Mouse (Mus musculus) cortical plate, adult 2 months (tissue): ENCODE data around the gene Pla2g2f.

ENCODE experiments used
- CTCF ChIP-seq: fragments of 200-500 bp; IDR thresholded peaks from 2 replicates; pipeline ENCODE4 v1.5.1; 2011; ENCODE audit warnings: mild to moderate bottlenecking, control low read depth, low read length; ENCODE audit not compliant: insufficient read depth; ENCODE audit errors: extremely low read depth
- POLR2A ChIP-seq: fragments of 200-500 bp; IDR thresholded peaks from 2 replicates; pipeline ENCODE4 v1.6.1; 2011; ENCODE audit warnings: mild to moderate bottlenecking, low read length, control low read depth; ENCODE audit not compliant: insufficient read depth; ENCODE audit errors: extremely low read depth

DNA sequence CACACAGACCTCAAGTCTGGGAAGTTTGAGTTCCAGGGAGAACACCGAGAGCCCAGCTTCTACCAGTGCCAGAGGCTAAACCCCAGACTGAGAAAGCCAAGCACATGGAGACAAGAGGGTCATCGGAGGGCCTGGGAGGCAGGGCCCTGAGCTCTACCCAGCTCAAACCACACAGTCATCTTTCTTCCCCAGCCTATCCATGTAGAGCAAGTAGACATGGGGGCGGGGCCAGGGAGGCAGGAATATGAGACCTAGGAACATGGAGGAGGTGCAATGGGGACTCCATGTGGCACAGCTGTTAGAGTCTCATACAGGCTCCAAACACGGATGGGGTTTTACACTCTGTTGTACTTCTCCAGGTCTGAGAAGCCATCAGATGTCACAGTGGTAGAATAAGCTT lies 11.5 kb downstream of the Pla2g2f start:
- TF ChIP-seq CTCF (no peak), POLR2A (no peak)
